Mouse (Mus musculus) layer of hippocampus, adult 18-20 months (tissue): Measurements from ENCODE around the gene Adamts7. TPM values are rescaled to one million over a fixed set of nuclear protein-coding genes. Genes with fewer than 3 reads are reported as not detected.

ENCODE experiments used
- DNase-seq, 2 experiments: peaks; one replicate each; pipeline ENCODE4 v3.0.0; 2022; ENCODE audit warnings: low spot score in 2 of 2
- total RNA-seq, 2 experiments: library from RNA; stranded (reverse); gene quantifications; 2 replicates each; pipeline ENCODE4 v1.2.3; 2021

Adamts7 gene
- total RNA-seq, 2 experiments from 2014 or later = 0.32 to 0.36 TPM

DNA sequence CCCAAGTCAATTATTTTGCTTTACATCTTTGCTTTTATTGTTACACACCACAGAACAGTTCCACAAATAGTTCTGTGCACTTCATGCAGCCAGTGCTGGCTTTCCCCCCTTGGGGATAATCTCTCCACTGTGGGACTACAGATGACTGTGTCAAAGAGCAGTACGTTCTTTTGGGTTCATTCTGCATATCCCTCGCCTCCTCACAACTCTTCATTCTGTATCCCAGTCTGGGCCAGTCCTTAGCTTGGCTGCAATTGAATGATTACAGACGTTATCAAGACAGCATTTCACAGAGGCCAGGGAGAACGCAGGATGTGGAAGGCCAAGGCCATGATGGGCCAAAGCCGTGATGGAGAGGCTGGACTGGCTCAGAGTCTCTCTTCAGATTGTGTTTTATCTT, 16.0 kb upstream of the Adamts7 start:
- no peak for DNase-seq

DNA sequence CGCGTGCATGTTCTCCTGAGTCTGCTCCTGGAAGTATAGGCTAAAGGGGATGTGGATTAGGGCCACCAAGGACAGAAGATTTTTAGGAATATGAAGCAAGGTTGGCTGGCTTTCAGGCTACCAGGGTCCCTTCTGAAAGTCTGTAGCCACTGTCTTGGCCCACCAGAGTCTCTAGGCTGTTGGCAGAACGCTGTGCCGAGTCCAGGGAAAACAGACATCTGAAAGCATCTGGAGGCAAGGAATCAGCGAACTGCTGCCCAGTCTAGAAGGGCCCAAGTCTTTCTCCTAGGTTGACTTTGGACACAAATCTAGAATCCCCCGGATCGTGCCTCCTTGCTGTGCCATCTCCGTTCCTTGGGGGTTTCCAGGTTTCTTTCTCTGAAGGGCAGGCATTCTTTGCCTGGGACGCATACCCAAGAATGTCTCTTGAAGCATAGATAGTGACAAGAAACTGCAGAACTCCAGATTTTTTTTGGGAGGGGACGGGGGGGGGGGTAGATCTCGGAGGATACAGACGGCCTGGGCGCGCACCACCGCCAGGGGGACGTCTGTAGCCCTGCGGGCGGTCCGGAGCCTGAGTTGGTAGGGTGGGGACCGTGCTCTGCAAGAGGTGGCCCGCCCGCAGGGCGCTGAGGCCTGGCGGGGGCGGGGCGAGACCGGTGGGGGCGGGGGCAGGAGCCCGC, 485 bp upstream of the Adamts7 start:
- DNase-seq = no peak

- DNase-seq = no peak
Observed at GRCm38 (mm10) chr9:90163749-90164095, 853 bp downstream of the Adamts7 start.

GRCm38 (mm10) chr9:90164670-90165453, 2.0 kb downstream of the Adamts7 start:
- no peak for DNase-seq

DNA sequence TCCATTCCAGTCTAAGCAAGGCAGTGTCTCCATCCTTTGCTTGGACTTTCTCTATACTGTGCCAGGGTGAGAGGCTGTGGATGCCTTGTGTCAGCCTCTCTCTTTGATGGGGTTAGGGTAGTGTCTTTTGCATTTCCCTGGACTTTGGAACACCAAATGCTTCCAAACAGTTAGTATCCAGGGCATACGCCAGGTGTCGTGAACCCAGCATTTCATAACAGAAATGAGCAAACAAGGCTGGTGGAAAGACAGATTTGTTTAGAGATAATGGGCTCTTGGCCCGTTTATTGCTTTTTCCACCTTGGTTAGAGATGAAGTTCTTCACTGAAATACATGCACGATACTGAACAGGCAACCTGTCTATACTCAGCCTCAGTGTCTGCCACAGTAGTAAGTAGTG, 2.7 kb downstream of the Adamts7 start:
- no peak for DNase-seq

- no peak for DNase-seq
Observed at GRCm38 (mm10) chr9:90166615-90167014, 3.7 kb downstream of the Adamts7 start.

GRCm38 (mm10) chr9:90169965-90170364, 7.1 kb downstream of the Adamts7 start:
- no peak for DNase-seq

GRCm38 (mm10) chr9:90171421-90171820, 8.6 kb downstream of the Adamts7 start:
- no peak for DNase-seq

GRCm38 (mm10) chr9:90172528-90173321, 9.9 kb downstream of the Adamts7 start:
- no peak for DNase-seq

- no peak for DNase-seq
Observed at GRCm38 (mm10) chr9:90173330-90173729, 10.5 kb downstream of the Adamts7 start.

DNA sequence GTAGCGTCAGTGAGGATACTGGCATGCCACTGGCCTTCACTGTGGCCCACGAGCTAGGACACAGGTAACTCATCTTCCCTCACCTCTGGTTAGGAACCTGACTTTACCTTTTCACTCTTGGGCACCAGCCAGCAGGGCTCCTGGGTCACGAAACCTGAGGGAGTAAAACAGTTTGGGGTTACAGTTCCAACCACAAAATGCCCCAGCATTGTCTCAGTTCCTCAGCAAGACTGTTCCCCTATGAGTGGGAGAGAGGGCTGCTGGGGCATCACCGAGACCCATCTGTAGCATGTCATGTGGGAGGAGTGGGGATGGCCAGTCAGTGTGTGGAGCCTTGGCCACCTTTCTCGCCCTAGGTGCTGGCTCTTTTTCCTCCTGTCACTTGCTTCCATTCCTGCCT, 16.5 kb downstream of the Adamts7 start:
- DNase-seq = no peak

DNA sequence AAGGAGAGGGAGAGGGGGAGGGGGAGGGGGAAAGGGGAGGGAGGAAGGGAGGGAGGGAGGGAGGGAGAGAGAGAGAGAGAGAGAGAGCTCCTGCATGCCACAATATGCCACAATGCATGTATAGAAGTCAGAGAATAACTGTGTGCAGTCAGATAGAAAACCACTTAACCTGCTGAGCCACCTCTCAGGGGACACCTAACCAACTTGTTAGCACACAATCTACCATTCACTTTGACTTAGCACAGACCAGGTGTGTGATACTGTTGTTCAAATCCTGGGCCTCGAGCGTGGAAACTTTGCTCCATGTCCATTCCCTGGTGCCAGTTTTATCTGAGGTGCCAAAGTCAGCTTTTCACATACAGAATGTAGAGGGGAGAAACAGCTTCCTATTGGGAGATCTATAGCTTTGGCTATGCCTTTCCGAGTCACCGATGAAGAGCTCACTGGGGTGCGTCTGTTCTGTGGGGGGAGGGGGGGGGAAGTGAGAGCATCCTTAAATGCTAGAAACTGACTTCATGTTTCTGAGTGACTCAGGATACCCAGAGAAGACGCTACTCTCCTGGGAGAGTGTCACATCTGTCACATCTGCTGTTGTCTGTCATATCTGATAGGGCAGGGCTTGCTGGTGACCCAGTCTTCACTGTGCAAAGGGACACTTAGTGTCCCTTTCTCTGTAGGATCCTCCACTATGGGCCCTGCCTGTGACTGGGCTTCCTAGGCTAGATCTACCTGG, 19.0 kb downstream of the Adamts7 start:
- no peak for DNase-seq

DNA sequence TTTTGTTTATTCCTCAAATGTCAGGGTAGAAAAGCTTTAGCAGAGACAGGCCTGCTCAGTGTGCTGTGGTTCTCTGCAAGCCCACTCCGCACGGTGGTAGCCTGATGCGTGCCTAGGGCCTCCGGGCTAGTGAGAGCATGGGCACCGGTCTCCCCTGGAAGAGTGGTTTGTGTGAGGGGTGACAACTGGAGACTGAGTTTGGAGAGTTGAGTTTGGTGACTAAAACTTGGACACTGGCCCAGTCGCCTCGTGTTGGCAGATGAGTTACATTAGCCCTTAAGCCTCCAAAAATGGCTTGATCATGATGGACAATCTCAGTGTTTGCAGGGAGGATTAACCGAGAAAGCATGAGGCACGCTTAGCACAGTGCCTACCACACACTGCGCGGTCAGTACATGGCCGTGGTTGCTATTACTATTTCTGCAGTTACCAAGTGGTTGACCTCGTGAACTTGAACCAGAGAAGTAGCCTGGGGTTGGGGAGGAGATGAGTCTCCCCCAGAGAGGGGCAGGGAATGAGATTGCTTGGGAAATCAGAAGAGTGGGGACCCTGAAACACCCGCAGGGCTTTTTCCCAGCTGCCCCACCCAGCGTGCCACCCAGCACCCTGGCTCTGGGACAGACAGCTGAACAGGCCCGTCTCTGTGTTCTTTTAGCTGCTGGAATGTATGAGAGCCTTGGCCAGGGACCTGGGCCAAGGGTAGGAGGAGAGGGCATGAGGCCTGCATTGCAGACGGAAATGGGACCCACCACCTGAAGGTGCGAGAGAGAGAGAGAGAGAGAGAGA, 20.0 kb downstream of the Adamts7 start:
- no peak for DNase-seq

DNA sequence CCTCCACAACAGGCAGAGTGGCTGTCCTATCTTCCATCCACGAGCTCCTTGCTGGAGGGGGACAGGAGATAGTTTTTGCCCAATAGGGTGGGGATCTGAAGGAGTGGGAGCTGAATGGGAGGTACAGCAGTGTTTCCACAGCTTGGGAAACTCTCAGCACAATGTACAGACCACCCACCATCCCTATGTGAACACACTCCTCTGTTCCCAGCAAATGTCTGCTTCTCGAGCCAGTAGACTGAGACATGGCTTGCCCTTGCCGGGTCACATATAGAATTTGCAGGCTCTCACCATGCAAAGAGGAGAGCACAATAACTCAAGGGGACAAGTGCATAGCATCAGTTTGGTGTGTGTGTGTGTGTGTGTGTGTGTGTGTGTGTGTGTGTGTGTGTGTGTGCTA, 20.7 kb downstream of the Adamts7 start:
- no peak for DNase-seq

- DNase-seq = no peak
Observed at GRCm38 (mm10) chr9:90184116-90184515, 21.2 kb downstream of the Adamts7 start.

DNA sequence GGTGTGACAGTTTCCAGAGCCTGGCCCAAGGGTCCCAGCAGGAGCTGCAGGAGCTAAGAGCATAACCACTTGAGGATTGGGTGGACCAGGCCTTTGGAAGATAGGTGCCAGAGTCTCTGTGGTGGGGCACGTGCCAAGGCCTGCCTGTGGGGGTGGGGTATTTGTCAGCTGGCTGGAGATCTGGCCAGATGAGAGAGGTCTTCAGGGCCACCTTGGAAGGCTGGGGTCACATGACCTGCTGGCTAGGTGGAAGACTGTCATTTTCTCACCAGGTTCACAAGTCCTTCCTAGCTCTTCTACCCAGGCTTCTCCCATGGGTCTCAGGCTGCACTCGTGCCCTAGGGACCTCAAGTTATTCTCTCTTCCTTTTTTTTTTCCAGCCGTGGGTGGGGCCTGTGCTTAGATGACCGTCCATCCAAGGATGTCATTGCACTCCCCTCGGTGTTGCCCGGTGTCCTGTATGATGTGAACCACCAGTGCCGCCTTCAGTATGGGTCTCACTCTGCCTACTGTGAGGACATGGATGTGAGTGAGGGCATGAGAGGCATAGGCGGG, 22.6 kb downstream of the Adamts7 start:
- no peak for DNase-seq

GRCm38 (mm10) chr9:90188893-90189292, 26.0 kb downstream of the Adamts7 start:
- no peak for DNase-seq

DNA sequence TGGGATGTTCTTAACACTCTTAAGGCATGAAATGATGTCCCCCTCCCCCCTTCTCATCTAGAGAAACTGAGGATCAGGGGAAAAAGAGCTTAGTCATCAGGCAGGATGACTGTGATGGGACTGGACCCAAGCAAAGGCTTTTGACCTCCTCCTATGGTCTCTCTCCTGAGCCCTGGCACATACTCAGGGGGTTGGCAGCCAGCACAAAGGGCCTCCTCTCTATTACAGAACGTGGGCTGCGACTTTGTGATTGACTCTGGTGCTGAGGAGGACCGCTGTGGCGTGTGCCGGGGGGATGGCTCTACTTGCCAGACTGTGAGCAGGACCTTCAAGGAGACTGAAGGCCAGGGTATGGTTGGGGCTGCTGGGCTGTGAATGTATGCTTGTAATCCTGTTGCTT, 26.5 kb downstream of the Adamts7 start:
- no peak for DNase-seq

GRCm38 (mm10) chr9:90195000-90195399, 32.1 kb downstream of the Adamts7 start:
- no peak for DNase-seq

DNA sequence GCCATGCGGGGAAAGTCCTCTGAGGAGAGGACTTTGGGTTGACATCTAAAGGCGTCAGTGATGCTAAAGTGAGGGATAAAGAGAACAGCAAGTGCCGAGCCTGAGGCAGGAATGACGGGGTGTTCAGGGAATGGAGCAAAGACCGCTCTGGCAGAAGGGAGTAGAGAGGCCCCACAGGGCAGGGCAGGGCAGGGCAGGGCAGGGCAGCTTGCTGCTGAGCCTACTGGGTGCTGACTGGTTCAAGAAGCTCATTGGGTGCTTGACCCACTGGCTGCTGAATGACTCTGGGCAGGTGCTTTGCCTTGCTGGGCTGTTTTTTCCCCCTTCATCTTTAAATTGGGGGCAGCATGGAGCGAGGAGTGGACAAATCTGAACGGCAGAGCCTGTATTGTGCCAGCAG, 33.4 kb downstream of the Adamts7 start:
- no peak for DNase-seq
